Mouse (Mus musculus) megakaryocyte, embryonic 14.5 days (primary cell): ENCODE data around the gene Atr.

Experiments used
- FLI1 ChIP-seq: IDR thresholded peaks from 2 replicates; pipeline ENCODE4 v1.6.1; 2012; ENCODE audit warnings: low read length, inconsistent platforms, mixed read lengths
- GATA1 ChIP-seq: IDR thresholded peaks from 3 replicates; pipeline ENCODE4 v1.6.1; 2012; ENCODE audit warnings: mixed read lengths, low read length, inconsistent platforms, borderline replicate concordance

DNA sequence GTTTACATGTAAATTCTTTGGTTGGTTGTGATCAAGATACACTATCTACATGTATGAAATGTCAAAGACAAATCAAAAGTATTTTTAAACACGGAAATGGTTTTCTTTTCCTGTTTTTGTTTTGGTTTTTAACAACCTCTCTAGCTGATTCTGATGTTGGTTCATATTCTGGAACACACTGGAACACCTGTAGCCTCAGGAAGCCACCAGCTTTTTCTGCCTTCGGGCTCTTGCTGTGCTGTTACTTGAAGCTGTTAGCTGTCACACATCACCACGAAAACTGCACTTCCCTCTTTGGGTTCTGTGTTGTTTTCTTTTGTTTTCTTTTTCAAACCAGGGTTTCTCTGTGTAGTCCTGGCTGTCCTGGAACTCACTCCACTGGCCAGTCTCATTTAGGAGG, 22.6 kb upstream of the Atr start:
- TF ChIP-seq GATA1, result no peak
- TF ChIP-seq FLI1, result no peak
